Mouse (Mus musculus): Measurements from ENCODE around the gene Ankrd22.

Ankrd22 gene

GRCm38 (mm10) chr19:34179136-34179535, 13.3 kb upstream of the Ankrd22 start:
- DNase-seq: no peak

- no peak for DNase-seq
Measured at GRCm38 (mm10) chr19:34174004-34174403, 8.2 kb upstream of the Ankrd22 start.

GRCm38 (mm10) chr19:34171167-34171566, 5.3 kb upstream of the Ankrd22 start:
- DNase-seq: no peak

- DNase-seq: no peak
Measured at GRCm38 (mm10) chr19:34169121-34169520, 3.3 kb upstream of the Ankrd22 start.

GRCm38 (mm10) chr19:34167896-34168661, 2.2 kb upstream of the Ankrd22 start:
- DNase-seq: no peak

- no peak for DNase-seq
Measured at GRCm38 (mm10) chr19:34166386-34166785, 533 bp upstream of the Ankrd22 start.

GRCm38 (mm10) chr19:34162693-34163092, 3.2 kb downstream of the Ankrd22 start:
- DNase-seq: no peak

GRCm38 (mm10) chr19:34153263-34154144, 12.3 kb downstream of the Ankrd22 start:
- DNase-seq: no peak

- DNase-seq: peak; percentile 23
Measured at GRCm38 (mm10) chr19:34151909-34152308, 13.9 kb downstream of the Ankrd22 start.

- no peak for DNase-seq
Measured at GRCm38 (mm10) chr19:34148421-34148820, 17.4 kb downstream of the Ankrd22 start.

GRCm38 (mm10) chr19:34139431-34140046, 26.3 kb downstream of the Ankrd22 start:
- no peak for DNase-seq

GRCm38 (mm10) chr19:34138720-34139430, 27.0 kb downstream of the Ankrd22 start:
- peak; percentile 6 for DNase-seq

GRCm38 (mm10) chr19:34120107-34120731, 45.6 kb downstream of the Ankrd22 start:
- no peak for DNase-seq

GRCm38 (mm10) chr19:34119653-34120052, 46.2 kb downstream of the Ankrd22 start:
- DNase-seq: no peak

- no peak for DNase-seq
Measured at GRCm38 (mm10) chr19:34119102-34119501, 46.8 kb downstream of the Ankrd22 start.

GRCm38 (mm10) chr19:34104841-34105240, 61.0 kb downstream of the Ankrd22 start:
- DNase-seq: no peak

GRCm38 (mm10) chr19:34101888-34102287, 64.0 kb downstream of the Ankrd22 start:
- no peak for DNase-seq

- no peak for DNase-seq
Measured at GRCm38 (mm10) chr19:34100633-34101032, 65.2 kb downstream of the Ankrd22 start, which contains the start of gene Lipm. Gene Lipm, plus strand, starts transcription at chr19:34100933.

- DNase-seq: no peak
Measured at GRCm38 (mm10) chr19:34096228-34096627, 69.6 kb downstream of the Ankrd22 start.

GRCm38 (mm10) chr19:34095381-34095780, 70.5 kb downstream of the Ankrd22 start:
- DNase-seq: no peak

GRCm38 (mm10) chr19:34089011-34089680, 76.7 kb downstream of the Ankrd22 start:
- DNase-seq: peak; percentile 2

- no peak for DNase-seq
Measured at GRCm38 (mm10) chr19:34078130-34078529, 87.7 kb downstream of the Ankrd22 start.

Data from kidney, postnatal 14 days (tissue).